Mouse (Mus musculus) heart, postnatal 0 days (tissue): ENCODE measurements around the gene Gm48552. TPM values are rescaled to one million over a fixed set of nuclear protein-coding genes. Genes with fewer than 3 reads are reported as not detected.
A peak's percentile ranks its signal among the peaks of the same experiment; 100 is the strongest.

Source experiments
- ATAC-seq: fragments of 200-750 bp; cut with Nextera tagmentation; 2 replicates; pipeline ENCODE4 v1.8.0; 2017; ENCODE audit warnings: low read depth, moderate number of reproducible peaks, moderate library complexity; ENCODE audit not compliant: insufficient read depth
- DNase-seq: peaks from one replicate; pipeline ENCODE4 v3.0.0-alpha.2; 2016; ENCODE audit warnings: low spot score
- H3K27ac ChIP-seq: fragments of 300-500 bp; sonication (generic); 2 replicates; pipeline ENCODE4 v1.5.1; 2014; ENCODE audit warnings: low read depth, mild to moderate bottlenecking
- H3K27me3 ChIP-seq: fragments of 300-500 bp; sonication (generic); 2 replicates; pipeline ENCODE4 v1.6.1; 2014; ENCODE audit warnings: low read length, mixed read lengths; ENCODE audit not compliant: control insufficient read depth, insufficient read depth
- H3K36me3 ChIP-seq: fragments of 300-500 bp; sonication (generic); replicated peaks from 2 replicates; pipeline ENCODE4 v1.6.1; 2014; ENCODE audit warnings: low read length, mixed read lengths; ENCODE audit not compliant: control insufficient read depth, insufficient read depth
- H3K4me1 ChIP-seq: fragments of 300-500 bp; sonication (generic); 2 replicates; pipeline ENCODE4 v1.6.1; 2014; ENCODE audit warnings: antibody characterized with exemption; ENCODE audit not compliant: control insufficient read depth, insufficient read depth
- H3K4me2 ChIP-seq: fragments of 300-500 bp; sonication (generic); 2 replicates; pipeline ENCODE4 v1.6.1; 2014; ENCODE audit warnings: low read depth, mild to moderate bottlenecking, low read length, moderate library complexity
- H3K4me3 ChIP-seq: fragments of 300-500 bp; sonication (generic); 2 replicates; pipeline ENCODE4 v1.5.1; 2014; ENCODE audit warnings: low read depth, low read length
- H3K9ac ChIP-seq: fragments of 300-500 bp; sonication (generic); replicated peaks from 2 replicates; pipeline ENCODE4 v1.6.1; 2014; ENCODE audit warnings: low read depth, low read length, mixed read lengths
- H3K9me3 ChIP-seq: fragments of 300-500 bp; sonication (generic); replicated peaks from 2 replicates; pipeline ENCODE4 v1.6.1; 2016; ENCODE audit warnings: low read length; ENCODE audit not compliant: control insufficient read depth
- CTCF ChIP-seq: IDR thresholded peaks from 2 replicates; pipeline ENCODE4 v1.5.1; 2016; ENCODE audit warnings: antibody characterized with exemption, control low read depth, low read depth
- EP300 ChIP-seq: IDR thresholded peaks from 2 replicates; pipeline ENCODE4 v1.6.1; 2016; ENCODE audit warnings: antibody characterized with exemption, low read depth
- whole genome bisulfite sequencing: fragments of 180-500 bp; shearing (Covaris S2); extraction: QIAGEN DNeasy Blood & Tissue Kit; methylation state at CpG from one replicate; pipeline ENCODE4 v1.1.7; 2014; 5-methylcytosine and 5-hydroxymethylcytosine counted together
- polyA plus RNA-seq: library from polyadenylated mRNA; unstranded; fragments of >200 nt; fragmentation: Nextera tagmentation; extraction: Ambion mirVana; gene quantifications from 2 replicates; pipeline ENCODE4 v1.2.1, GENCODE M21; 2015
- total RNA-seq: library from RNA; depleted of rRNA; stranded (reverse); fragments of >200 nt; gene quantifications from 2 replicates; pipeline ENCODE4 v1.2.3, GENCODE M21; 2014; ENCODE audit warnings: low replicate concordance; rRNA removed

Gm48552 gene
- total RNA-seq (not detected in 2 replicates), polyA plus RNA-seq (0.45 and 0.70 TPM in 2 replicates)

DNA sequence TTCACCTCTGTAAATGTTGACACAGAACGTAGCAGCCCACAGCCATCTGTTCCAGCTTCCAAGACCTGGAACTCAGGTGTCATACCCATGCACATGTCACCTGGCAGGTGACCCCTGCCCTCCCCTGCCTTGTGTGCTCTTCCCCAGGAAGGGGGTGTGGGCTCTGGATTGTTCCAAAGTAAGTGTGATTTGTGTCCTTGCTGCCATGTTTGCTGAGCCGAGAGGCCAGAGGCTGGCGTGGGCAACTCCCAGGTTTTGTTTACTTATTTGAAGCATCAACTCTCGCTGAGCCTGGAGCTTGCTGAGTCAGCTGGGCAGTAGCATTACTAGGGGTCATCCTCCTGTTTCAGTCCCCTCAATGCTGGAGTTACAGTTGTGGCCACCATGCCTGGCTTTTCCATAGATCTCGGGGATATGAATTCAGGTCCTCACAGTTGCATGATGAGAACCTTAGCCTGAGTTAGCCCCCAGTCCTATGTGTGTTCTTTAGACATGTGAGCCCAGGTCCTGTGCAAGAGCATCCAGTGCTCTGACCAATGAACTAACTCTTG, at the start of gene Gm48552:
TSS of gene Gm48552 (plus strand) at position 501 of the 551 bp plus-strand sequence.
- ATAC-seq = no peak
- H3K4me2 ChIP-seq = no peak within 1 kb of the TSS
- H3K4me1 ChIP-seq = peaks cover 21% of the 10 kb centered on the region
- no peak within 1 kb of the TSS for H3K27ac ChIP-seq
- peaks cover 28% of the 10 kb centered on the region for H3K36me3 ChIP-seq
- H3K27me3 ChIP-seq = no peaks in the 10 kb centered on the region
- H3K9me3 ChIP-seq = no peaks in the 10 kb centered on the region
- H3K4me3 ChIP-seq = no peak within 1 kb of the TSS
- DNase-seq = no peak
- TF ChIP-seq EP300 (no peak), CTCF (no peak)
- H3K9ac ChIP-seq = no peak within 1 kb of the TSS
- WGBS = 86% methylated on average over 5 of the region's 5 CpGs

DNA sequence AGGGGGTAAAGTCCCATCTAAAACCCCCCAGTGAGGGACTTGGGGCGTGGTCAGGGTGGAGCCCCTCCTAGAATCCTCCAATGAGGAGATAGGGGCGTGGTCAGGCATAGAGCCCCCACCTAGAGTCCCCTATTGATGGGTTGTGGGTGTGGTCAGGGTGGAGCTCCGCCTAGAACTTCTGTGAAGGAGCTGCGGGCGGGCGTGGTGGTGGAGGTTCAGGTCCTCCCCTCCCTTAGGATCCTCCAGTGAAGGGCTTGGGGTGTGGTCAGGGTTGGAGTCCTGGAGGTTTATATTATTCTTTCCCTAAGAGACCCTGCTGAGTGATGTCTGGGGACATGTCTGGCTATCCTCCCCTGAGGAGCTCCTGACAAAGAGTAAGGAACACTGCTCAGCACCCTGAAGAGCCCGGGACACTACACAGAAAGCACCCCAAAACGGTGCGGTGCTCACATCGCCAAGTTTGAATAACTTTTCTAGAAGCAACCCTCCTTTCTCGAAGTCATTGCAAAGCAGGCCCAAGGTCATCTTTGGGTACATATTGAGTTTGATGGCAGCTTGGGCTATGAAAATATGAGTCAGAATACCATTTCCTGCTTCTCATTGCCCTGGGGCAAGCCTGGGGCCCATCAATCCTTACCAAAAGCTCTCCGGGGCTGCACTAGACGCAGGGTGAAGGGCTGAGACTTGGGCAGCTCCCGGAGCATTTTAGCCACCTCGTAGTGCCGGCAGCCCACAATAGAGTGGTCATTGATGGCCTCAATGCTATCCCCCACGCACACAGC, 48.1 kb upstream of the Gm48552 start:
- Histone ChIP-seq H3K4me1 (no peaks in the 10 kb centered on the region), H3K36me3 (no peaks in the 10 kb centered on the region), H3K4me3 (no peak overlapping the region), H3K4me2 (no peak overlapping the region), H3K9ac (no peak overlapping the region), H3K9me3 (no peaks in the 10 kb centered on the region), H3K27me3 (peaks cover 19% of the 10 kb centered on the region), H3K27ac (no peak overlapping the region)
- WGBS = 57% methylated on average over 17 of the region's 17 CpGs
- no peak for DNase-seq
- no peak for ATAC-seq
- no peak for TF ChIP-seq CTCF
- TF ChIP-seq EP300 = no peak

DNA sequence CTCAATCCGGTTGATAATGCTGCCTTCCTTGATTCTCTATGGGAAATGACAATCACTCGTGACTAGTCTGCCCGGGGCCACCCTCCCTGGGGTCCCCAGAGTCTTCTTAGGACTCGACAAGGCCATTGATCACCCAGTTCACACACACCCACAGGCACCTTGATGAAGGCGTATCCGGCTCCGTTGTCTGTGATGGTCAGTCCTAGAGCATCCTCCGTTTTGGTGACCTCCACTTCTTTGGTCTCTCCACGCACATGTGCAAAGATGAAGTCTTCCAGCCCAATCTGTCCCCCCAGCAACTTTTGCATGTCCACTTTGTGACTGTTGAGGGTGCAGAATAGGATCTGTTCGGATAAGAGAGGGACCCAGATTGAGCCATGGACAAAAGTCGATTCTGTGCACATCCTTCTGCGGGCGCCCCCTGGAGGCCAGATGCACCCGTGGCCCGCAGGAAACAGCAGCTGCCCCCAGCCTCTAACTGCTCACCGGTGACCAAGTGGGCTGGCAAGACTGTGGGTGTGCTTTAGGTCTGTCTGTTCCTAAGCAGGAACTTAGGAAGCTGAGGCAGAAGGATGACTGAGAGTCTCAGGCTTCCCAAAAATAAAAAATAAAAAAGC, 47.4 kb upstream of the Gm48552 start:
- Histone ChIP-seq H3K9me3 (no peaks in the 10 kb centered on the region), H3K36me3 (peaks cover 6% of the 10 kb centered on the region), H3K4me3 (no peak overlapping the region), H3K4me1 (no peaks in the 10 kb centered on the region), H3K9ac (no peak overlapping the region), H3K4me2 (no peak overlapping the region), H3K27me3 (peaks cover 19% of the 10 kb centered on the region), H3K27ac (no peak overlapping the region)
- ATAC-seq = no peak
- no peak for DNase-seq
- 40% methylated on average over 16 of the region's 16 CpGs for WGBS
- TF ChIP-seq CTCF = peak; percentile 70
- TF ChIP-seq EP300 = no peak

DNA sequence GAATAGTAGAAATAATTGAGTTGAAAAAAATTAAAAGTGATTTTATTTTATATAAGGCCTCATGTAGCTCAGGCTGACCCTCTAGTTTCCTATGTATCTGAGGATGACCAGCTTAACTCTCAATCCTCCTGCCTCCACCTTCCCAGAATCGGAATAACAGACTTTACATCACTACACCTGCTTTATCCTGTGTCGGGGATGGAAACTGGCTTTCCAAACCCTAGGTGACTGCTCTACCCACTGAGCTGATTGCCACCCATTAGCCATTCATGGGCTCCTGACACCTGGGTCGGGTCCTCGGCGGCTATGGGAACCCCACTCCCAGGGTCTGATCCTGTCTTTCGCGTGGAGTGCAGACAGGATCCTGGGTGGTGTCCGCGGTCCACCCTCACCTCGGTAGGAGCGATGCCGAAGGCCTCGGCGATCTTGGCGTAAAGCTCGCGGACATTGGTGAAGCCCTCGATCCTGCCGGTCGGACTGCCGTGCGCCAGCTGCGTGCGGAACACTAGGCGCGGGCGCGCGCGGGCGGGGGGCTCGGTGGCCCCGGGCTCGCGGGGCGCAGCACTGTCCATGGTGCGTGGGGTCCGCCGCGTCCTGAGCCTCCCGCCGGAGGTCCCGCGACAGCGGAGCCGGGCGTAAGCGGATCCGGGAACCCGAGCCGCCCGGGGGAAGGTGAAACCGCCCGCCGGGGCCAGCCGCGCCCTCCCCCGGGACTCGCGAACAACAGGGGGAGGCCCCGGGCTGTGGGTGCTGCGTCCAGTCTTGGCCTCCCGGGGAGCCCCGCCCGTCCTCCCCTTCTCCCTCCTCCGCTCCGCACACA, 45.9 kb upstream of the Gm48552 start, which contains the start of gene Gipc3:
TSS of gene Gipc3 (minus strand) at position 581 of the 820 bp plus-strand sequence.
- ATAC-seq (0 out of 2 replicates have a peak, but pooled peaks have one; percentile 2), DNase-seq (no peak)
- H3K36me3 ChIP-seq = peaks cover 18% of the 10 kb centered on the region
- WGBS = 5% methylated on average over 57 of the region's 67 CpGs
- H3K4me1 ChIP-seq = 0 out of 2 replicates have a peak, but pooled peaks cover 3% of the 10 kb centered on the region
- peak within 1 kb of the TSS; percentile 62 for H3K4me3 ChIP-seq
- peaks cover 19% of the 10 kb centered on the region for H3K27me3 ChIP-seq
- TF ChIP-seq EP300 (no peak), CTCF (no peak)
- H3K4me2 ChIP-seq = peak within 1 kb of the TSS; percentile 93
- H3K9me3 ChIP-seq = no peaks in the 10 kb centered on the region
- H3K9ac ChIP-seq = peak within 1 kb of the TSS; percentile 72
- H3K27ac ChIP-seq = no peak within 1 kb of the TSS
